Mouse (Mus musculus) lung, embryonic 16.5 days (tissue): ENCODE measurements around the gene Agxt2. TPM values are rescaled to one million over a fixed set of nuclear protein-coding genes. Genes with fewer than 3 reads are reported as not detected.

ENCODE experiments used
- ATAC-seq: fragments of 200-750 bp; cut with Nextera tagmentation; 2 replicates; pipeline ENCODE4 v1.8.0; 2017; ENCODE audit warnings: low read depth, mild to moderate bottlenecking, moderate library complexity
- H3K27ac ChIP-seq: fragments of 300-500 bp; sonication (generic); 2 replicates; pipeline ENCODE4 v1.5.1; 2014; ENCODE audit warnings: mild to moderate bottlenecking, control low read depth, low read length
- H3K27me3 ChIP-seq: fragments of 300-500 bp; sonication (generic); 2 replicates; pipeline ENCODE4 v1.6.1; 2014; ENCODE audit warnings: low read depth, low read length, mixed read lengths; ENCODE audit not compliant: control insufficient read depth, insufficient read depth
- H3K36me3 ChIP-seq: fragments of 300-500 bp; sonication (generic); 2 replicates; pipeline ENCODE4 v1.6.1; 2014; ENCODE audit warnings: low read length; ENCODE audit not compliant: control insufficient read depth, insufficient read depth
- H3K4me1 ChIP-seq: fragments of 300-500 bp; sonication (generic); replicated peaks from 2 replicates; pipeline ENCODE4 v1.6.1; 2014; ENCODE audit warnings: low read length, mixed read lengths; ENCODE audit not compliant: control insufficient read depth, insufficient read depth
- H3K4me2 ChIP-seq: fragments of 300-500 bp; sonication (generic); 2 replicates; pipeline ENCODE4 v1.6.1; 2014; ENCODE audit warnings: low read depth, low read length, control low read depth
- H3K4me3 ChIP-seq: fragments of 300-500 bp; sonication (generic); 2 replicates; pipeline ENCODE4 v1.5.1; 2014; ENCODE audit warnings: mild to moderate bottlenecking, low read length, control low read depth
- H3K9ac ChIP-seq: fragments of 300-500 bp; sonication (generic); 2 replicates; pipeline ENCODE4 v1.6.1; 2014; ENCODE audit warnings: low read length, control low read depth
- H3K9me3 ChIP-seq: fragments of 300-500 bp; sonication (generic); 2 replicates; pipeline ENCODE4 v1.6.1; 2016; ENCODE audit warnings: low read length; ENCODE audit not compliant: control insufficient read depth
- WGBS: fragments of 180-500 bp; shearing (Covaris S2); extraction: QIAGEN DNeasy Blood & Tissue Kit; methylation state at CpG from one replicate; pipeline ENCODE4 v1.1.7; 2014; 5-methylcytosine and 5-hydroxymethylcytosine counted together
- polyA plus RNA-seq: library from polyadenylated mRNA; unstranded; fragments of >200 nt; fragmentation: Nextera tagmentation; extraction: Ambion mirVana; gene quantifications from 2 replicates; pipeline ENCODE4 v1.2.1, GENCODE M21; 2015

Agxt2 gene
- polyA plus RNA-seq: 0.09 and 0.28 TPM in 2 replicates

- no peaks in the 10 kb centered on the region for H3K36me3 ChIP-seq
- no peaks in the 10 kb centered on the region for H3K27me3 ChIP-seq
- H3K9me3 ChIP-seq: no peaks in the 10 kb centered on the region
- WGBS: 70% methylated on average over 9 of the region's 9 CpGs
- no peak within 1 kb of the TSS for H3K9ac ChIP-seq
- no peak for ATAC-seq
- no peaks in the 10 kb centered on the region for H3K4me1 ChIP-seq
- no peak within 1 kb of the TSS for H3K27ac ChIP-seq
- H3K4me3 ChIP-seq: no peak within 1 kb of the TSS
- H3K4me2 ChIP-seq: no peak within 1 kb of the TSS
Observed at GRCm38 (mm10) chr15:10358039-10358948, at the start of gene Agxt2. TSS of gene Agxt2 (plus strand) at chr15:10358532.

GRCm38 (mm10) chr15:10311826-10312225 is 46.5 kb upstream of the Agxt2 start:
- Histone ChIP-seq H3K36me3 (no peaks in the 10 kb centered on the region), H3K4me2 (no peak overlapping the region), H3K9me3 (no peaks in the 10 kb centered on the region), H3K4me3 (no peak overlapping the region), H3K9ac (no peak overlapping the region), H3K4me1 (no peaks in the 10 kb centered on the region), H3K27me3 (no peaks in the 10 kb centered on the region), H3K27ac (no peak overlapping the region)
- no peak for ATAC-seq
- WGBS: 67% methylated on average over 5 of the region's 5 CpGs

- no peak overlapping the region for H3K27ac ChIP-seq
- H3K4me2 ChIP-seq: no peak overlapping the region
- no peaks in the 10 kb centered on the region for H3K9me3 ChIP-seq
- no peaks in the 10 kb centered on the region for H3K36me3 ChIP-seq
- no peak overlapping the region for H3K4me3 ChIP-seq
- whole genome bisulfite sequencing: 43% methylated on average over 6 of the region's 7 CpGs
- no peak overlapping the region for H3K9ac ChIP-seq
- no peaks in the 10 kb centered on the region for H3K4me1 ChIP-seq
- no peaks in the 10 kb centered on the region for H3K27me3 ChIP-seq
- ATAC-seq: no peak
Observed at GRCm38 (mm10) chr15:10313522-10314455, 44.5 kb upstream of the Agxt2 start.

- H3K36me3 ChIP-seq: no peaks in the 10 kb centered on the region
- no peak within 1 kb of the TSS for H3K4me2 ChIP-seq
- 71% methylated on average over 2 of the region's 2 CpGs for WGBS
- H3K9me3 ChIP-seq: no peaks in the 10 kb centered on the region
- H3K27ac ChIP-seq: no peak within 1 kb of the TSS
- no peak within 1 kb of the TSS for H3K4me3 ChIP-seq
- H3K4me1 ChIP-seq: no peaks in the 10 kb centered on the region
- H3K27me3 ChIP-seq: no peaks in the 10 kb centered on the region
- ATAC-seq: no peak
- H3K9ac ChIP-seq: no peak within 1 kb of the TSS
Observed at GRCm38 (mm10) chr15:10325080-10325479, 33.3 kb upstream of the Agxt2 start, which contains the start of gene Gm21973. TSS of gene Gm21973 (plus strand) at chr15:10325380.

- no peak overlapping the region for H3K27ac ChIP-seq
- WGBS: 72% methylated on average over 3 of the region's 3 CpGs
- H3K4me2 ChIP-seq: no peak overlapping the region
- no peaks in the 10 kb centered on the region for H3K9me3 ChIP-seq
- no peak overlapping the region for H3K9ac ChIP-seq
- H3K36me3 ChIP-seq: no peaks in the 10 kb centered on the region
- H3K4me3 ChIP-seq: no peak overlapping the region
- H3K27me3 ChIP-seq: no peaks in the 10 kb centered on the region
- no peak for ATAC-seq
- H3K4me1 ChIP-seq: no peaks in the 10 kb centered on the region
Observed at GRCm38 (mm10) chr15:10330626-10331025, 27.7 kb upstream of the Agxt2 start.

- H3K4me1 ChIP-seq: no peaks in the 10 kb centered on the region
- H3K27me3 ChIP-seq: no peaks in the 10 kb centered on the region
- no peak overlapping the region for H3K9ac ChIP-seq
- no peaks in the 10 kb centered on the region for H3K36me3 ChIP-seq
- WGBS: 90% methylated on average over 1 of the region's 1 CpGs
- no peak overlapping the region for H3K4me2 ChIP-seq
- no peak overlapping the region for H3K4me3 ChIP-seq
- H3K9me3 ChIP-seq: no peaks in the 10 kb centered on the region
- no peak overlapping the region for H3K27ac ChIP-seq
- no peak for ATAC-seq
Observed at GRCm38 (mm10) chr15:10332566-10332965, 25.8 kb upstream of the Agxt2 start.

- no peak overlapping the region for H3K9ac ChIP-seq
- H3K4me1 ChIP-seq: no peaks in the 10 kb centered on the region
- WGBS: 58% methylated on average over 3 of the region's 3 CpGs
- H3K27me3 ChIP-seq: no peaks in the 10 kb centered on the region
- H3K27ac ChIP-seq: no peak overlapping the region
- H3K4me3 ChIP-seq: no peak overlapping the region
- H3K4me2 ChIP-seq: no peak overlapping the region
- no peak for ATAC-seq
- no peaks in the 10 kb centered on the region for H3K36me3 ChIP-seq
- H3K9me3 ChIP-seq: no peaks in the 10 kb centered on the region
Observed at GRCm38 (mm10) chr15:10338606-10339005, 19.7 kb upstream of the Agxt2 start.

GRCm38 (mm10) chr15:10347044-10347443 is 11.3 kb upstream of the Agxt2 start:
- no peaks in the 10 kb centered on the region for H3K4me1 ChIP-seq
- no peaks in the 10 kb centered on the region for H3K36me3 ChIP-seq
- no peak overlapping the region for H3K4me3 ChIP-seq
- WGBS: 66% methylated on average over 6 of the region's 6 CpGs
- no peaks in the 10 kb centered on the region for H3K9me3 ChIP-seq
- no peak for ATAC-seq
- no peak overlapping the region for H3K27ac ChIP-seq
- no peak overlapping the region for H3K4me2 ChIP-seq
- H3K27me3 ChIP-seq: no peaks in the 10 kb centered on the region
- H3K9ac ChIP-seq: no peak overlapping the region

- Histone ChIP-seq H3K4me2 (no peak overlapping the region), H3K36me3 (no peaks in the 10 kb centered on the region), H3K27me3 (no peaks in the 10 kb centered on the region), H3K4me1 (no peaks in the 10 kb centered on the region), H3K4me3 (no peak overlapping the region), H3K9ac (no peak overlapping the region), H3K9me3 (no peaks in the 10 kb centered on the region), H3K27ac (no peak overlapping the region)
- ATAC-seq: no peak
- 86% methylated on average over 2 of the region's 2 CpGs for WGBS
Observed at GRCm38 (mm10) chr15:10366331-10366730, 8.0 kb downstream of the Agxt2 start.
